Mouse (Mus musculus): ENCODE data around the gene Setd7.
A peak's percentile ranks its signal among the peaks of the same experiment; 100 is the strongest.

DNA sequence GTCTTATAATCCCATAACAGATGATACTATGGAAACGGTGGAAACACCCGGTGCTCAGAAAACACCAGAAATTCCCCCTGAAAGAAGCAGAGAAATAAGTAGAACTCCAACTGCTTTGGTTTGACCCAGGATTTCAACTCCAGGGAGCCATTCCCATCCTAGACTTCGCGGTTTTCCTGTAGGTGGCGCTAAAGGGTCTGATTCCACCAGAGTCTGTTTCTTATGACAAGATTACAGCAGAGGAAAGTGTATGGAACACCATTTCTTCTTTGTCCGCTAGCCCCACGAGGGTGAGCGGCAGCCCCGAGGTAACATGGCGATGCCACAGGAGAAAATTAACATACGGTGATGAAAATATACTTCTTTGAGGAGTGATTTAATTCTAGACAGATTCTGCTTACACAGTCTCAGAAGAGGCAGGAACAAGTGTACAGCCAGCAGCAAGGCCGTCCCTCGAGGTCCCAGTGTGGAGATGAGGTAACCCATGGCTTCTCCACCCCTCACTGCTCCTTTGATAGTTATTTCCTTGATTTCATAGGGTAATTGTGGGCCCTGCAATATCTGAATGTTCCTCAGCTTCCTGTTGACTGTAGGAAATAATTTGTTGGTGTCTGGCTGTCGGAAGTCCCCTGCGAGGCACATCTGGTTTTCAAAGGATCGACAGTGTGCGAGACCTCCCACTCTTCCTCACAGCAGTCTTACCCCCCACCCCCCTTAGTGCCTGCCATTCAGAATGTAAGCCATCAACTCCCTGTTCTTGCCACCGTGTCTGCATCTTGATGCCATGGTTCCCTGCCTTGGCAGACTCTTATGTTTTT, 23.1 kb upstream of the Setd7 start:
- TF ChIP-seq CTCF (IDR thresholded peaks at IDR 0.05 in 2 of 3, conservative IDR thresholded peaks at IDR 0.05 in 1 of 3; ENCODE audit: control insufficient read depth in 1 of 3, insufficient read depth in 1 of 3, low read depth in 2 of 3, low read length in 3 of 3, poor library complexity in 1 of 3, severe bottlenecking in 1 of 3) (peak; percentile 72 to 98 (median 82)), MAX (IDR thresholded peaks at IDR 0.05; ENCODE audit: low read length) (no peak), CHD1 (IDR thresholded peaks at IDR 0.05; ENCODE audit: low read depth, low read length) (no peak), TAL1 (IDR thresholded peaks at IDR 0.05; ENCODE audit: low read length) (no peak), POLR2A (IDR thresholded peaks at IDR 0.05; ENCODE audit: control insufficient read depth in 1 of 2, insufficient read depth in 1 of 2, low read depth in 1 of 2, low read length in 2 of 2, poor library complexity in 1 of 2) (no peak), MAZ (IDR thresholded peaks at IDR 0.05; ENCODE audit: low read depth, low read length) (no peak), HCFC1 (IDR thresholded peaks at IDR 0.05; ENCODE audit: low read depth, low read length) (no peak)
